Mouse (Mus musculus): ENCODE data around the gene Atp8b4. TPM values are rescaled to one million over a fixed set of nuclear protein-coding genes. Genes with fewer than 3 reads are reported as not detected.
"Not testable (repeated sequence)": the region's sequence is repeated elsewhere in the genome, so short reads cannot be mapped to it uniquely, and the experiment has no call there.

Gene Atp8b4
- polyA plus RNA-seq, 1 experiment = not detected

GRCm38 (mm10) chr2:126537654-126538053 lies 37.2 kb upstream of the Atp8b4 start:
- H3K9ac ChIP-seq (ENCODE audit: low read depth, poor library complexity, severe bottlenecking) = no peak overlapping the region
- no peaks in the 10 kb centered on the region for H3K9me3 ChIP-seq (replicated peaks; ENCODE audit: control insufficient read depth, insufficient read depth, low read length, poor library complexity, severe bottlenecking)
- H3K27ac ChIP-seq (ENCODE audit: insufficient read depth, low read length) = no peak overlapping the region
- no peak for TF ChIP-seq POLR2A (IDR thresholded peaks at IDR 0.05; ENCODE audit: insufficient read depth, low read length)
- TF ChIP-seq CTCF (IDR thresholded peaks at IDR 0.05; ENCODE audit: low read depth, low read length) = no peak
- TF ChIP-seq EP300 (IDR thresholded peaks at IDR 0.05; ENCODE audit: insufficient read depth, low read depth, low read length) = no peak
- no peaks in the 10 kb centered on the region for H3K27me3 ChIP-seq (ENCODE audit: control insufficient read depth, insufficient read depth, low read length, poor library complexity, severe bottlenecking)
- H3K4me1 ChIP-seq (ENCODE audit: control insufficient read depth, insufficient read depth, low read length) = no peaks in the 10 kb centered on the region
- no peak overlapping the region for H3K4me3 ChIP-seq (ENCODE audit: low read depth, low read length)
- H3K36me3 ChIP-seq (ENCODE audit: control insufficient read depth, insufficient read depth, low read length, poor library complexity, severe bottlenecking) = no peaks in the 10 kb centered on the region

- peaks cover 3% of the 10 kb centered on the region for H3K9me3 ChIP-seq (replicated peaks; ENCODE audit: control insufficient read depth, insufficient read depth, low read length, poor library complexity, severe bottlenecking)
- no peak overlapping the region for H3K4me3 ChIP-seq (ENCODE audit: low read depth, low read length)
- no peak overlapping the region for H3K9ac ChIP-seq (ENCODE audit: low read depth, poor library complexity, severe bottlenecking)
- H3K4me1 ChIP-seq (ENCODE audit: control insufficient read depth, insufficient read depth, low read length) = peaks cover under 1% of the 10 kb centered on the region
- no peaks in the 10 kb centered on the region for H3K36me3 ChIP-seq (ENCODE audit: control insufficient read depth, insufficient read depth, low read length, poor library complexity, severe bottlenecking)
- no peak overlapping the region for H3K27ac ChIP-seq (ENCODE audit: insufficient read depth, low read length)
- H3K27me3 ChIP-seq (ENCODE audit: control insufficient read depth, insufficient read depth, low read length, poor library complexity, severe bottlenecking) = no peaks in the 10 kb centered on the region
- TF ChIP-seq POLR2A (IDR thresholded peaks at IDR 0.05; ENCODE audit: insufficient read depth, low read length) = no peak
- TF ChIP-seq CTCF (IDR thresholded peaks at IDR 0.05; ENCODE audit: low read depth, low read length) = no peak
- TF ChIP-seq EP300 (IDR thresholded peaks at IDR 0.05; ENCODE audit: insufficient read depth, low read depth, low read length) = no peak
These were observed 30.1 kb upstream of the Atp8b4 start for GRCm38 (mm10) chr2:126530581-126530980.

DNA sequence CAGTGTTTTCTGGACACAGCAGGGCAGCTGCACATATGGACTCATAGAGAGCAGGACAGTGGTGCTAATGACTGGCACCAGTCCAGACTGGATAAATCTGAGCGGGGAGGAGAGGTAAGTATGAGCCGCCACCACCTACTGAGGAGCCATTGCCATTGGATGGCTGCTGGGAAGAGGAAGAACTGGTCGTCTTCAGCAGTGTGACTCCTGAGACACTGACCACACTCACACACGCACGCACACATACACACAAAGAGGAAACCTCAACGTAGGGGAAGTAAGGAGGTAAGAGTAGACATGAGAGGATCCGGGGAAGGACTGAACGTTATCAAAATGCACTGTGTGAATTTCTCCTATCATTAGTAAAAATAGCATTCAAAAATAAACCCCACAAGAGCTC lies 27.0 kb upstream of the Atp8b4 start:
- Histone ChIP-seq H3K9me3 (replicated peaks; ENCODE audit: control insufficient read depth, insufficient read depth, low read length, poor library complexity, severe bottlenecking) (peaks cover 3% of the 10 kb centered on the region), H3K4me3 (ENCODE audit: low read depth, low read length) (no peak overlapping the region), H3K4me1 (ENCODE audit: control insufficient read depth, insufficient read depth, low read length) (peaks cover 2% of the 10 kb centered on the region), H3K27ac (ENCODE audit: insufficient read depth, low read length) (no peak overlapping the region), H3K9ac (ENCODE audit: low read depth, poor library complexity, severe bottlenecking) (no peak overlapping the region), H3K36me3 (ENCODE audit: control insufficient read depth, insufficient read depth, low read length, poor library complexity, severe bottlenecking) (no peaks in the 10 kb centered on the region), H3K27me3 (ENCODE audit: control insufficient read depth, insufficient read depth, low read length, poor library complexity, severe bottlenecking) (no peaks in the 10 kb centered on the region)
- no peak for TF ChIP-seq POLR2A (IDR thresholded peaks at IDR 0.05; ENCODE audit: insufficient read depth, low read length)
- no peak for TF ChIP-seq EP300 (IDR thresholded peaks at IDR 0.05; ENCODE audit: insufficient read depth, low read depth, low read length)
- TF ChIP-seq CTCF (IDR thresholded peaks at IDR 0.05; ENCODE audit: low read depth, low read length) = no peak

DNA sequence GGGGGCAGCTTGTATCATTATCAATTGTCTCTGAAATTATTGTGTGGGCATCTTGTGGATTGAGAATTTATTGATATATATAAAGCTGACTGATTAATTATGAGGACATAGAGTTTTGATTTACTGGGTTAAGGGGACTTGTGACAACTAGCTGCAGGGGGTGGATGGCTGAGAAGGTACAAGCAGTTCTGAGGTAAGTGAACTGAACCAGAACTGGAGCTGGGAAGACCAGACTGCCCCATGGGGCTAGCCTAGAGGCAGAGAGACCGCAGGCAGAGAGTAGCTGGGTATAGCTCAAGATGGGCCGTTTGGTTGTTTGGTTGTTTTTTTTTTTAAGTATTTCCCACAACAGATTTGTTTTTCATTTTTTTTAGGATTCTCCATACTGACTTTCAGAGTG lies 23.8 kb upstream of the Atp8b4 start:
- Histone ChIP-seq H3K27me3 (ENCODE audit: control insufficient read depth, insufficient read depth, low read length, poor library complexity, severe bottlenecking) (no peaks in the 10 kb centered on the region), H3K9me3 (replicated peaks; ENCODE audit: control insufficient read depth, insufficient read depth, low read length, poor library complexity, severe bottlenecking) (peaks cover 3% of the 10 kb centered on the region), H3K9ac (ENCODE audit: low read depth, poor library complexity, severe bottlenecking) (no peak overlapping the region), H3K36me3 (ENCODE audit: control insufficient read depth, insufficient read depth, low read length, poor library complexity, severe bottlenecking) (no peaks in the 10 kb centered on the region), H3K4me3 (ENCODE audit: low read depth, low read length) (no peak overlapping the region), H3K27ac (ENCODE audit: insufficient read depth, low read length) (no peak overlapping the region), H3K4me1 (ENCODE audit: control insufficient read depth, insufficient read depth, low read length) (peaks cover 2% of the 10 kb centered on the region)
- no peak for TF ChIP-seq CTCF (IDR thresholded peaks at IDR 0.05; ENCODE audit: low read depth, low read length)
- no peak for TF ChIP-seq EP300 (IDR thresholded peaks at IDR 0.05; ENCODE audit: insufficient read depth, low read depth, low read length)
- no peak for TF ChIP-seq POLR2A (IDR thresholded peaks at IDR 0.05; ENCODE audit: insufficient read depth, low read length)

GRCm38 (mm10) chr2:126523101-126523745 lies 22.7 kb upstream of the Atp8b4 start:
- not testable (repeated sequence) for H3K4me3 ChIP-seq (ENCODE audit: low read depth, low read length); H3K9ac ChIP-seq (ENCODE audit: low read depth, poor library complexity, severe bottlenecking); H3K27me3 ChIP-seq (ENCODE audit: control insufficient read depth, insufficient read depth, low read length, poor library complexity, severe bottlenecking); H3K4me1 ChIP-seq (ENCODE audit: control insufficient read depth, insufficient read depth, low read length); H3K36me3 ChIP-seq (ENCODE audit: control insufficient read depth, insufficient read depth, low read length, poor library complexity, severe bottlenecking); H3K9me3 ChIP-seq (replicated peaks; ENCODE audit: control insufficient read depth, insufficient read depth, low read length, poor library complexity, severe bottlenecking)
- H3K27ac ChIP-seq (ENCODE audit: insufficient read depth, low read length) = peak overlapping the region; percentile 86

- Histone ChIP-seq H3K27me3 (ENCODE audit: control insufficient read depth, insufficient read depth, low read length, poor library complexity, severe bottlenecking) (no peaks in the 10 kb centered on the region), H3K9me3 (replicated peaks; ENCODE audit: control insufficient read depth, insufficient read depth, low read length, poor library complexity, severe bottlenecking) (no peaks in the 10 kb centered on the region; the same call in 1 of the 2 replicates), H3K4me1 (ENCODE audit: control insufficient read depth, insufficient read depth, low read length) (peaks cover 2% of the 10 kb centered on the region), H3K4me3 (ENCODE audit: low read depth, low read length) (no peak overlapping the region), H3K9ac (ENCODE audit: low read depth, poor library complexity, severe bottlenecking) (no peak overlapping the region), H3K36me3 (ENCODE audit: control insufficient read depth, insufficient read depth, low read length, poor library complexity, severe bottlenecking) (no peaks in the 10 kb centered on the region), H3K27ac (ENCODE audit: insufficient read depth, low read length) (no peak overlapping the region)
- TF ChIP-seq EP300 (IDR thresholded peaks at IDR 0.05; ENCODE audit: insufficient read depth, low read depth, low read length) = no peak
- no peak for TF ChIP-seq CTCF (IDR thresholded peaks at IDR 0.05; ENCODE audit: low read depth, low read length)
- no peak for TF ChIP-seq POLR2A (IDR thresholded peaks at IDR 0.05; ENCODE audit: insufficient read depth, low read length)
These were observed 21.6 kb upstream of the Atp8b4 start for GRCm38 (mm10) chr2:126522056-126522455.

Measured in ES-Bruce4 (cell line).